Mouse (Mus musculus): ENCODE data around the gene Enox1. TPM values are rescaled to one million over a fixed set of nuclear protein-coding genes. Genes with fewer than 3 reads are reported as not detected.

The Enox1 gene
- polyA plus RNA-seq, 1 experiment, result not detected

- no peaks in the 10 kb centered on the region for H3K27me3 ChIP-seq (ENCODE audit: control insufficient read depth)
- no peaks in the 10 kb centered on the region for H3K9me3 ChIP-seq (ENCODE audit: control insufficient read depth, low read length)
- TF ChIP-seq GATA1 (IDR thresholded peaks at IDR 0.05; ENCODE audit: low read length) (no peak), TAL1 (IDR thresholded peaks at IDR 0.05; ENCODE audit: low read length) (no peak)
- peaks cover 6% of the 10 kb centered on the region for H3K36me3 ChIP-seq (ENCODE audit: control insufficient read depth)
- no peak overlapping the region for H3K4me3 ChIP-seq (replicated peaks)
- H3K4me1 ChIP-seq (ENCODE audit: control insufficient read depth), result no peaks in the 10 kb centered on the region
These were observed 385.4 kb downstream of the Enox1 start for GRCm38 (mm10) chr14:77541925-77542324.

GRCm38 (mm10) chr14:77546531-77547274 is 390.1 kb downstream of the Enox1 start:
- Histone ChIP-seq H3K4me1 (ENCODE audit: control insufficient read depth) (no peaks in the 10 kb centered on the region), H3K4me3 (replicated peaks) (no peak overlapping the region), H3K9me3 (ENCODE audit: control insufficient read depth, low read length) (no peaks in the 10 kb centered on the region), H3K27me3 (ENCODE audit: control insufficient read depth) (no peaks in the 10 kb centered on the region), H3K36me3 (ENCODE audit: control insufficient read depth) (no peaks in the 10 kb centered on the region)
- no peak for TF ChIP-seq GATA1 (IDR thresholded peaks at IDR 0.05; ENCODE audit: low read length)
- no peak for TF ChIP-seq TAL1 (IDR thresholded peaks at IDR 0.05; ENCODE audit: low read length)

- Histone ChIP-seq H3K9me3 (ENCODE audit: control insufficient read depth, low read length) (no peaks in the 10 kb centered on the region), H3K4me3 (replicated peaks) (no peak overlapping the region), H3K4me1 (ENCODE audit: control insufficient read depth) (no peaks in the 10 kb centered on the region), H3K36me3 (ENCODE audit: control insufficient read depth) (no peaks in the 10 kb centered on the region), H3K27me3 (ENCODE audit: control insufficient read depth) (no peaks in the 10 kb centered on the region)
- TF ChIP-seq TAL1 (IDR thresholded peaks at IDR 0.05; ENCODE audit: low read length), result no peak
- TF ChIP-seq GATA1 (IDR thresholded peaks at IDR 0.05; ENCODE audit: low read length), result no peak
These were observed 390.8 kb downstream of the Enox1 start for GRCm38 (mm10) chr14:77547351-77547750.

- no peaks in the 10 kb centered on the region for H3K36me3 ChIP-seq (ENCODE audit: control insufficient read depth)
- TF ChIP-seq GATA1 (IDR thresholded peaks at IDR 0.05; ENCODE audit: low read length) (no peak), TAL1 (IDR thresholded peaks at IDR 0.05; ENCODE audit: low read length) (no peak)
- H3K4me3 ChIP-seq (replicated peaks), result no peak overlapping the region
- H3K9me3 ChIP-seq (ENCODE audit: control insufficient read depth, low read length), result no peaks in the 10 kb centered on the region
- H3K27me3 ChIP-seq (ENCODE audit: control insufficient read depth), result no peaks in the 10 kb centered on the region
- H3K4me1 ChIP-seq (ENCODE audit: control insufficient read depth), result no peaks in the 10 kb centered on the region
These were observed 392.4 kb downstream of the Enox1 start for GRCm38 (mm10) chr14:77548963-77549362.

GRCm38 (mm10) chr14:77557446-77558070 is 401.0 kb downstream of the Enox1 start:
- no peaks in the 10 kb centered on the region for H3K27me3 ChIP-seq (ENCODE audit: control insufficient read depth)
- no peak overlapping the region for H3K4me3 ChIP-seq (replicated peaks)
- H3K9me3 ChIP-seq (ENCODE audit: control insufficient read depth, low read length), result no peaks in the 10 kb centered on the region
- no peaks in the 10 kb centered on the region for H3K36me3 ChIP-seq (ENCODE audit: control insufficient read depth)
- TF ChIP-seq TAL1 (IDR thresholded peaks at IDR 0.05; ENCODE audit: low read length) (no peak), GATA1 (IDR thresholded peaks at IDR 0.05; ENCODE audit: low read length) (no peak)
- H3K4me1 ChIP-seq (ENCODE audit: control insufficient read depth), result no peaks in the 10 kb centered on the region

GRCm38 (mm10) chr14:77558910-77559309 is 402.3 kb downstream of the Enox1 start:
- Histone ChIP-seq H3K36me3 (ENCODE audit: control insufficient read depth) (no peaks in the 10 kb centered on the region), H3K4me3 (replicated peaks) (no peak overlapping the region), H3K27me3 (ENCODE audit: control insufficient read depth) (no peaks in the 10 kb centered on the region), H3K4me1 (ENCODE audit: control insufficient read depth) (no peaks in the 10 kb centered on the region), H3K9me3 (ENCODE audit: control insufficient read depth, low read length) (no peaks in the 10 kb centered on the region)
- TF ChIP-seq GATA1 (IDR thresholded peaks at IDR 0.05; ENCODE audit: low read length) (no peak), TAL1 (IDR thresholded peaks at IDR 0.05; ENCODE audit: low read length) (no peak)

GRCm38 (mm10) chr14:77559792-77560191 is 403.2 kb downstream of the Enox1 start:
- Histone ChIP-seq H3K4me3 (replicated peaks) (no peak overlapping the region), H3K27me3 (ENCODE audit: control insufficient read depth) (no peaks in the 10 kb centered on the region), H3K4me1 (ENCODE audit: control insufficient read depth) (no peaks in the 10 kb centered on the region), H3K36me3 (ENCODE audit: control insufficient read depth) (no peaks in the 10 kb centered on the region), H3K9me3 (ENCODE audit: control insufficient read depth, low read length) (no peaks in the 10 kb centered on the region; the same call in 1 of the 2 replicates)
- TF ChIP-seq GATA1 (IDR thresholded peaks at IDR 0.05; ENCODE audit: low read length) (no peak), TAL1 (IDR thresholded peaks at IDR 0.05; ENCODE audit: low read length) (no peak)

GRCm38 (mm10) chr14:77561808-77562583 is 405.4 kb downstream of the Enox1 start:
- H3K36me3 ChIP-seq (ENCODE audit: control insufficient read depth), result no peaks in the 10 kb centered on the region
- no peak overlapping the region for H3K4me3 ChIP-seq (replicated peaks)
- no peaks in the 10 kb centered on the region for H3K27me3 ChIP-seq (ENCODE audit: control insufficient read depth)
- H3K9me3 ChIP-seq (ENCODE audit: control insufficient read depth, low read length), result peaks cover 3% of the 10 kb centered on the region; the same call in 1 of the 2 replicates
- TF ChIP-seq GATA1 (IDR thresholded peaks at IDR 0.05; ENCODE audit: low read length) (no peak), TAL1 (IDR thresholded peaks at IDR 0.05; ENCODE audit: low read length) (no peak)
- no peaks in the 10 kb centered on the region for H3K4me1 ChIP-seq (ENCODE audit: control insufficient read depth)

GRCm38 (mm10) chr14:77563922-77564321 is 407.4 kb downstream of the Enox1 start:
- TF ChIP-seq TAL1 (IDR thresholded peaks at IDR 0.05; ENCODE audit: low read length) (no peak), GATA1 (IDR thresholded peaks at IDR 0.05; ENCODE audit: low read length) (no peak)
- Histone ChIP-seq H3K9me3 (ENCODE audit: control insufficient read depth, low read length) (peaks cover 10% of the 10 kb centered on the region), H3K36me3 (ENCODE audit: control insufficient read depth) (no peaks in the 10 kb centered on the region), H3K4me1 (ENCODE audit: control insufficient read depth) (no peaks in the 10 kb centered on the region), H3K4me3 (replicated peaks) (no peak overlapping the region), H3K27me3 (ENCODE audit: control insufficient read depth) (no peaks in the 10 kb centered on the region)
